Mouse (Mus musculus): ENCODE measurements around the gene Abi3.
"Not testable (repeated sequence)": the region's sequence is repeated elsewhere in the genome, so short reads cannot be mapped to it uniquely, and the experiment has no call there.

The Abi3 gene

GRCm38 (mm10) chr11:95842074-95842681 is at the start of gene Abi3:
Gene Abi3, minus strand, starts transcription at chr11:95842476.
- no peak for DNase-seq

- no peak for DNase-seq
Observed at GRCm38 (mm10) chr11:95890462-95891051, 48.3 kb upstream of the Abi3 start.

GRCm38 (mm10) chr11:95879861-95880260 is 37.6 kb upstream of the Abi3 start:
- DNase-seq = not testable (repeated sequence)

- peak; percentile 79 to 88 for DNase-seq
Observed at GRCm38 (mm10) chr11:95876296-95876695, 34.0 kb upstream of the Abi3 start.

GRCm38 (mm10) chr11:95875804-95876203 is 33.5 kb upstream of the Abi3 start:
- DNase-seq = peak; percentile 14 to 28

GRCm38 (mm10) chr11:95869918-95870470 is 27.7 kb upstream of the Abi3 start:
- DNase-seq = no peak

GRCm38 (mm10) chr11:95869442-95869841 is 27.2 kb upstream of the Abi3 start:
- no peak for DNase-seq

- DNase-seq = no peak
Observed at GRCm38 (mm10) chr11:95861397-95861796, 19.1 kb upstream of the Abi3 start.

GRCm38 (mm10) chr11:95860071-95860490 is 17.8 kb upstream of the Abi3 start:
- no peak for DNase-seq

GRCm38 (mm10) chr11:95859468-95859855 is 17.2 kb upstream of the Abi3 start:
- DNase-seq = peak in 1 of 2 experiments; percentile 81

- peak; percentile 98 to 99 for DNase-seq
Observed at GRCm38 (mm10) chr11:95858528-95859467, 16.5 kb upstream of the Abi3 start.

- no peak for DNase-seq
Observed at GRCm38 (mm10) chr11:95857716-95858527, 15.6 kb upstream of the Abi3 start.

- DNase-seq = peak; percentile 60 to 61
Observed at GRCm38 (mm10) chr11:95857306-95857705, 15.0 kb upstream of the Abi3 start.

GRCm38 (mm10) chr11:95853684-95854083 is 11.4 kb upstream of the Abi3 start:
- peak; percentile 74 to 84 for DNase-seq

- no peak for DNase-seq
Observed at GRCm38 (mm10) chr11:95850898-95851297, 8.6 kb upstream of the Abi3 start.

- DNase-seq = peak in 1 of 2 experiments; percentile 40
Observed at GRCm38 (mm10) chr11:95844935-95845334, 2.7 kb upstream of the Abi3 start.

- DNase-seq = no peak
Observed at GRCm38 (mm10) chr11:95843421-95843950, 1.2 kb upstream of the Abi3 start.

- DNase-seq = no peak
Observed at GRCm38 (mm10) chr11:95842953-95843352, 677 bp upstream of the Abi3 start.

GRCm38 (mm10) chr11:95841498-95841830 is 812 bp downstream of the Abi3 start:
- DNase-seq = no peak

- no peak for DNase-seq
Observed at GRCm38 (mm10) chr11:95840694-95841497, 1.4 kb downstream of the Abi3 start.

Measured in cerebellum, postnatal 14 days (tissue).